Mouse (Mus musculus) right cerebral cortex, postnatal 10 days (tissue): ENCODE measurements around the gene Npl.

Source experiments
- DNase-seq, 2 experiments: peaks; one replicate each; pipeline ENCODE4 v3.0.0; 2021; ENCODE audit warnings: low spot score in 2 of 2

Npl gene

DNA sequence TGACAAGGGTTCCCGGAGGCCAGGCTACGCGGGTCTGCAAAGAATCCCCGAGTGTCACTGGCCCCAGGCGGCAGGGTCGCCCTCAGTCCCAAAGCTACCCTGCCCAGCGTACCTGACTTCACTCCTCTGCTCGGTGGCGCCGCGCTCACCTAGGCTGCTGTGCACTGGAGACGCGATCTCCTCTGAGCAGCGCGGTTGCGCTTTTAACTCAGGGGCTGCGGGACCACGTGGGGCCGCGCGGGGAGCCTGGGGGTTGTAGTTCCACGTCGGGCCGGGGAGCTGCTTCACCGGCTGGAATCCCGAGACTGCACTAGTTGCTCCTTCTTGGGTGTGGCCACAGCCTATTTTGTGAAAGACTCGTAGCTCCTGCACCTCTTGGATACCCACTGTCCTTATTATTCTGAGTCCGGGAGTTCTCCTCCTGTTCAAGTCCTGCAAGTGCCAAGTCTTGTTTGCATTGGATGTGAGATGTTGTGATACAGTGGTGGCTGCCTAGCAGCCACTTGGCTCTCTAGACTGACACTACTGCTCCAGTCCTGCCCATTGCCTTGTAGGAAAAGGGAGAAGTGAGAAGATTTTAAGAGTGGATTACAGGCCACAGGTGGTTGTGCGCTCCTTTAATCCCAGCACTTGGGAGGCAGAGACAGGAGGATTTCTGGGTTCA lies at the start of gene Npl:
Gene Npl (minus strand): TSS at position 510 of the 664 bp plus-strand sequence.
- DNase-seq = peak; percentile 84 to 89

DNA sequence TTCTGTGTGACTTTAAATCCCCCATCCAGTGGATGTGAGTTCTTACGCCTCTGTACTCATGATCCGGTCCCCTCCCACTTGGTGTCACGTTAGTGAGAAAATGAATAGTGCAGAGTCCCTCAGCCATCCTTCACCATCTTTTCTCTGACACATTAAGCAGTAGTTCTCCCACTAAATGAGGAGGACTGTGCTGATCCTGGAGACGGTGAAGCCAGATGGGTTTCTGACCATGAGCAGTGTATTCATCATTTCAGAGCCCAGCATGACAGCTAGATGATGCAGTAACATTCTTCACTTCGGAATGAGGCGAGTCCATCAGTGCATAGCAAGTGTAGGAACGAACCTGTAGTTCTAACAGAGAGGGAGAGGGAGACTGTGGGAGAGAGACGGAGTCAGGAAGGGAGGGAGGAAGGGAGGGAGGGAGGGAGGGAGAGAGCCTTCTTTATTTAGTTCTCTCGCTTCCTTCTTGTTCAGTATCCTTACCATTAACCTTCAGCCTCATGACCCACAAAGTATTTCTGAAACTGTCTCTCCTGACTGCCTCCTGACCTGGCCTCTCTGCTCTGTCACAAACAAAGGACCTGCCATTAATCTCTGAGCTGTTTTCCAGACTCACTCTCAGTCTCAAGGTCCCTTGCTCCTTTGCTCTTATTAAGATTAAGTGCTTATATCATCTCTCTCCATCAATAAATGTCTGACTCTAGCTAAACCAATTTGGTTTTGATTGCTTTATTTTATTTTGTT lies 49.6 kb upstream of the Npl start:
- DNase-seq = no peak

DNA sequence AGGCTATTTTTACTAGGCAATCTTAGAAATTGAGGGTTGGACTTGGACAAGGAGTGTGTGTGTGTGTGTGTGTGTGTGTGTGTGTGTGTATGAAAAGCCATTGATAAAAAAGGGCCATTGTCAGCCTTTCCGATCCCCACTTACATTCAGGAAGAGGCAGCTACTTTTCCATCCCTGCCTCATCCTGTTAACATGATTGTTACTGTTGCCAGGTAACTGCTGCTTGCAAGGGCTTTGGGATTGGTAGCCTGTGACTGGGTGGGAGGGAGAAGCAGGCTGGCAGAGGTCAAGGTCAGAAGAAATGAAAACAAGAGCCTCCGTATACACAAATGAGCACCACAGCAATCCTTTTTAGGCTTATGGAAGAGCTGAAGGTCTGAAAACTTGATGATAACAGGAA lies 48.9 kb upstream of the Npl start:
- DNase-seq = peak; percentile 48 to 67

- DNase-seq = peak in 1 of 2 experiments; percentile 36
These were observed 43.8 kb upstream of the Npl start for GRCm38 (mm10) chr1:153593678-153594077.

GRCm38 (mm10) chr1:153590176-153590734 lies 40.4 kb upstream of the Npl start:
- no peak for DNase-seq

- DNase-seq = peak in 1 of 2 experiments; percentile 39
These were observed 38.1 kb upstream of the Npl start for GRCm38 (mm10) chr1:153587956-153588355.

GRCm38 (mm10) chr1:153586826-153587225 lies 37.0 kb upstream of the Npl start:
- DNase-seq = no peak

GRCm38 (mm10) chr1:153585752-153586151 lies 35.9 kb upstream of the Npl start:
- DNase-seq = no peak

GRCm38 (mm10) chr1:153583189-153583588 lies 33.3 kb upstream of the Npl start:
- DNase-seq = no peak

- no peak for DNase-seq
These were observed 24.9 kb upstream of the Npl start for GRCm38 (mm10) chr1:153574730-153575129.

DNA sequence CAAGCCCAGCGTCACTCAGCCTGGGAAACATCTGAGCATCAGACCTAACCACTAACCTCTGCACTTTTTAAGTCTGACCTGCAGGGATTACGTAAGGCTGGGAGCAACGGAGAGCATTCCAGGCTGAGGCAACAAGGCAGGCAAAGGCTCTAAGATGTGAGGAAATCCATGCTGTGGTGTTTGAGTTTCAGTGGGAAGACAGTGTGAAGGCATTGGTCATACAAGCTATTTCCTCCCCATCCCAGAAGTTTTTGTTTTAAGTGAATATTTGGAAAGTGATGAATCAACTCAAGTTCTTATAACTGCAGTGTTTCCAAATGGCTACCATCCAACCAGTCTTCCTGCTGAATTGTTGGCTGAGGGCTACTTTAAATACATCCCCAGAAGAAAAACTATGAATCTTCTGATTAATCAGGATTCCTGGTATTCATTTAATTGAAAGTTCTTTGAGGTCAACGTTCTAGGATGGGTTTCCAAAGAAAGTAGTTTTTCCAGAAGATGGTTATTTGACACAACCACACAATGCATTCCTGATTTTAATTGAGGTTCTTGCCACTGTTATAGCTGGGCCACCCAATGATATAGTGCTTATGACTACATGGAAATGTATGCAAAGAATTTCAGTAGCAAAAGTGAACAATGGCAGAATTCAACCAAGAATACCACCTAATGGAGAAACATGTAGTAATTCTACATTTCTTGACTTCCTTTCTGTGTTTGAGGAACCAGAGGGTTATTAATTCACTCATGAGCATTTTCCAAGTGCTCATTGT lies 22.6 kb upstream of the Npl start:
- no peak for DNase-seq

- DNase-seq = no peak
These were observed 15.9 kb upstream of the Npl start for GRCm38 (mm10) chr1:153565701-153566100.

GRCm38 (mm10) chr1:153564701-153565100 lies 14.9 kb upstream of the Npl start:
- no peak for DNase-seq

GRCm38 (mm10) chr1:153563675-153564074 lies 13.8 kb upstream of the Npl start:
- no peak for DNase-seq

DNA sequence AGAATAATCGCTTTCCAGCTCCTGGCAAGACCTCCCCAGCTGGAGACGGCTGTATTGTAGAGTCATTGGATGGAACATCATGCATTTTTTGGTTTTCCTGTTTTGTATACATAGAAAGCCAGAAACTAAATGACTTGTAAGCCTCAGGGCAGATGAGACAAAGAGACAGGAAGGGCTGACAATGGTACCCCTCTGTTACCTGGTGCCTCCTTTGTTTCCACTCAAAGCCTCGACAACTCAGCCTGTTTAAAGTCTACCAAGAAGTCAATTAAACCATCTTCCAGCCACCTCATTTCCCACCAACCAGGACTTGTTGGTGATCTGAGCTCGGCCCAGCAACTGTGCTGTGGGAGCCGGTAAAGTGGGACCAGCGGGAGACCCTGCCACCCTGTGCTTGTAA lies 11.0 kb upstream of the Npl start:
- DNase-seq = no peak

DNA sequence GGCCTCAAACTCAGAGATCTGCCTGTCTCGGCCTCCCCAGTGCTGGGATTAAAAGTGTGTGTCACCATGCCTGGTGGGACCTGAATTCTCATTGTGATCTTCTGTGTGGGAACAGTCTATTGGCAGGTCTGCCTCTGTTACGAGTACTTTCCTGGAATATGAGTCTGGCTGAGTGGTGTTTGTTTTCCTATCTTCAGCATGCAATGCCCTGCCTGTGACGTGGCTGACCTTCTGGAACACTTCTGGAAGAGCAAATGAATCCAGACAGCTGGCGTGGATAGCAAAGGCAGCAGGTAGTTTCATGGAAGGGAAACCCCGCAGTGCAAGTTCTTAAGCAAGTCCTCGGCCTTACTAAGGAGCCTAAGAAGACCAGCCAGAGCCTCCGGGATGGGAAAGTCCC lies 9.9 kb upstream of the Npl start:
- no peak for DNase-seq

- peak; percentile 59 to 76 for DNase-seq
These were observed 9.3 kb upstream of the Npl start for GRCm38 (mm10) chr1:153559126-153559647.

DNA sequence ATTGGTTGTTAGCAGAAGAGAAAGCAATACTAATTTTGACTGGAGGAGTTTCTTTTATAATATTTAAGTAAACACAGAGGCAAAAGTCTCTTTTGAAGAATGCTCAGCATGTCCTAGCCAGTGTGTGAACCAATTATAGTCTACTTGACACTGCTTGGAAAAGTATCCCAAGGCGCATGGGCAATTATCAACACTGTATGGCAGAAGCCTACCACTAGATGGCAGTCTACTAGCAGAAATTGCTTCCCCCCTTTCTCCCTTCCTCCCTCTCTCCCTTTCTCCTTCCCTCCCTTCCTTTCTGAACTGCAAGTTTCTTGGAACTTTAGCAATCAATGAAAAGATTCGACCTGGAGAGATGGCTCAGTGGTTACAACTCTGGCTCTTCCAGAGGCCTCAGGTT lies 7.1 kb upstream of the Npl start:
- DNase-seq = peak; percentile 58 to 69

GRCm38 (mm10) chr1:153556202-153556601 lies 6.4 kb upstream of the Npl start:
- no peak for DNase-seq

GRCm38 (mm10) chr1:153550814-153551213 lies 969 bp upstream of the Npl start:
- peak; percentile 61 to 69 for DNase-seq

GRCm38 (mm10) chr1:153547555-153547954 lies 2.3 kb downstream of the Npl start:
- no peak for DNase-seq

- no peak for DNase-seq
These were observed 4.6 kb downstream of the Npl start for GRCm38 (mm10) chr1:153545196-153545595.
